Mouse (Mus musculus) embryonic facial prominence, embryonic 13.5 days (tissue): Measurements from ENCODE around the gene Camsap1. TPM values are rescaled to one million over a fixed set of nuclear protein-coding genes. Genes with fewer than 3 reads are reported as not detected.

Source experiments
- ATAC-seq: fragments of 200-750 bp; cut with Nextera tagmentation; 2 replicates; pipeline ENCODE4 v1.8.0; 2017; ENCODE audit warnings: low read depth; ENCODE audit not compliant: insufficient number of reproducible peaks, insufficient read depth, low FRiP score, low TSS enrichment
- H3K27ac ChIP-seq: fragments of 300-500 bp; sonication (generic); 2 replicates; pipeline ENCODE4 v1.5.1; 2015; ENCODE audit warnings: moderate library complexity, mild to moderate bottlenecking, inconsistent platforms
- H3K27me3 ChIP-seq: fragments of 300-500 bp; sonication (generic); 2 replicates; pipeline ENCODE4 v1.6.1; 2015; ENCODE audit warnings: mild to moderate bottlenecking, inconsistent platforms
- H3K36me3 ChIP-seq: fragments of 300-500 bp; sonication (generic); 2 replicates; pipeline ENCODE4 v1.6.1; 2015; ENCODE audit warnings: mild to moderate bottlenecking, inconsistent platforms
- H3K4me1 ChIP-seq: fragments of 300-500 bp; sonication (generic); 2 replicates; pipeline ENCODE4 v1.6.1; 2015; ENCODE audit warnings: inconsistent platforms
- H3K4me2 ChIP-seq: fragments of 300-500 bp; sonication (generic); 2 replicates; pipeline ENCODE4 v1.6.1; 2015; ENCODE audit warnings: moderate library complexity, mild to moderate bottlenecking, inconsistent platforms
- H3K4me3 ChIP-seq: fragments of 300-500 bp; sonication (generic); 2 replicates; pipeline ENCODE4 v1.5.1; 2015; ENCODE audit warnings: mild to moderate bottlenecking, inconsistent platforms
- H3K9ac ChIP-seq: fragments of 300-500 bp; sonication (generic); 2 replicates; pipeline ENCODE4 v1.6.1; 2015; ENCODE audit warnings: mild to moderate bottlenecking, inconsistent platforms
- H3K9me3 ChIP-seq: fragments of 300-500 bp; sonication (generic); 2 replicates; pipeline ENCODE4 v1.6.1; 2016; ENCODE audit warnings: inconsistent platforms
- WGBS: fragments of 180-500 bp; shearing (Covaris S2); methylation state at CpG from one replicate; pipeline ENCODE4 v1.1.7; 2015; ENCODE audit warnings: mixed read lengths; 5-methylcytosine and 5-hydroxymethylcytosine counted together
- polyA plus RNA-seq: library from polyadenylated mRNA; unstranded; fragments of >200 nt; fragmentation: Nextera tagmentation; extraction: Ambion mirVana; gene quantifications from 2 replicates; pipeline ENCODE4 v1.2.1, GENCODE M21; 2015

Camsap1 gene
- polyA plus RNA-seq, 1 experiment from 2014 or later, result 15.0 TPM

- Histone ChIP-seq H3K4me2 (no peak overlapping the region), H3K9me3 (no peaks in the 10 kb centered on the region), H3K4me3 (no peak overlapping the region), H3K27ac (no peak overlapping the region), H3K4me1 (peaks cover 33% of the 10 kb centered on the region), H3K27me3 (no peaks in the 10 kb centered on the region), H3K36me3 (0 out of 2 replicates have a peak, but pooled peaks cover 3% of the 10 kb centered on the region), H3K9ac (no peak overlapping the region)
- no peak for ATAC-seq
- 66% methylated on average over 7 of the region's 7 CpGs for WGBS
Observed at GRCm38 (mm10) chr2:25977587-25978239, 5.4 kb downstream of the Camsap1 start.

DNA sequence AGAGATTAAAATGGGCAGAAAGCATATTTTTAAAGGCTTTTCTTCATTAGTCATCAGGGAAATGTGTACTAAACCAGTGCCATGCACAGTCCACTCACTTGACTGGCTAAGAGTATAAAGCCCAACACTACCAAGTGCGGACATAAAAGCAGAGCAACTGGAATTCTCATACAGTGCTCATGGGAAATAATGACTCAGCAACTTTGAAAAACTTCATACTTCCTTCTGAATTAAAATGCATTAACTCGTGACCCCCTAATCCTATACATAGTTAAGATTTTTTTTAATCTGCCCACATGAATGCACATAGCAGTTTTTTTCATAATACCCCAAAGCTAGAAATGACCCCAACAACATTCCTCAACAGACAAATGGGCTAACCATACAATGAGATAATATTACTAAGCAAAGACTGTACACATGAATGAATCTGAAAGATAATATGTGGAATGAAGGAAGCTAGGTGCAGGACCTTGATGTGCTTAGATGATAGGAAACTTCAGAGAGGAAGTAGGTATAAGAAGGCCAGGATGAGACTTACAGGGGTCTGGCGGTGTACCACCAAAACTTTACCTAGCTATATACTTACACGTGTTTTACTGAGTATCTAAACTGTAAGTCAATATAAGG is 7.8 kb downstream of the Camsap1 start:
- peaks cover 26% of the 10 kb centered on the region for H3K4me1 ChIP-seq
- no peak overlapping the region for H3K4me2 ChIP-seq
- no peaks in the 10 kb centered on the region for H3K9me3 ChIP-seq
- no peak overlapping the region for H3K4me3 ChIP-seq
- H3K36me3 ChIP-seq, result 0 out of 2 replicates have a peak, but pooled peaks cover 6% of the 10 kb centered on the region
- H3K27ac ChIP-seq, result no peak overlapping the region
- no peaks in the 10 kb centered on the region for H3K27me3 ChIP-seq
- no peak for ATAC-seq
- 86% methylated on average over 4 of the region's 4 CpGs for WGBS
- no peak overlapping the region for H3K9ac ChIP-seq

DNA sequence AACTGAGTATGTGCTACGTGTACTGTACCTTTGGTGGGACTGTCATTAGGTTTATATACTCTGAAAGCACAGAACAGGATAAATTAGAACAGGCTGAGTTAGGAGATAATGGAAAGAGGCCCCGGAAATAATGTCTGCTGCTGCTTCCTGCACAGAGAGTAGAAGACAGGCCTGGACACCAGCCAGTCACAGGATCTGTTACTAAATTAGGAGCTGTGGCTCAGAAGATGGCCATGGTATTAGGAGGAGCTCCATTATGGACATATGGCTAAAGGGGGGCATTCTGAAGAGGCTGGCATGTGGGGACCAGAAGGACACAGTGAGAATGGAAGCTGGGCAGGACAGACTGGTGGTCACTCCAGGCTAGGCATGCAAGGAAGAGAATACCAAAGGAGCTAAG is 12.7 kb downstream of the Camsap1 start:
- Histone ChIP-seq H3K9me3 (no peaks in the 10 kb centered on the region), H3K4me3 (no peak overlapping the region), H3K4me2 (no peak overlapping the region), H3K27me3 (no peaks in the 10 kb centered on the region), H3K9ac (no peak overlapping the region), H3K36me3 (peaks cover 33% of the 10 kb centered on the region), H3K27ac (no peak overlapping the region), H3K4me1 (peaks cover 8% of the 10 kb centered on the region; the same call in 1 of the 2 replicates)
- no peak for ATAC-seq
- WGBS, result 75% methylated on average over 2 of the region's 2 CpGs

DNA sequence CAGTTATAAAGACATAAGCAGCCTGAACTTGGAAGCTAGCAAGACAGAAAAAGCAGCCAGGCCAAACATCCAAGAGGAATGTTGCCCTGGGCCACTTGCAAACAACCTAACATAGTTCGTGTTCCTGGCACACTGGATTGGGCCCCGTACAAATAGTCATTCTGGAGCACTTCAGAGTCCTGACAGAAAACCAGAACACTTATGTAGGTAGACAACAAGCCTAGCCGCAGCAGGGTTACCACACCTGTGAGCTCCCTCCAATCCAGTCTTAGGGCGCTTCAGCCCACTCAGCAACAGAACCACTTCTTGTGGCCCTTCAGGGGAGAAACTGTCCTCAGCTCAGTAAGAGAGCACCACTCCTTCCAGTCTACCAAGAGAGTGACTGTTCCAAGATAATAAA is 13.8 kb downstream of the Camsap1 start:
- 79% methylated on average over 4 of the region's 4 CpGs for WGBS
- Histone ChIP-seq H3K9ac (no peak overlapping the region), H3K27me3 (no peaks in the 10 kb centered on the region), H3K36me3 (peaks cover 44% of the 10 kb centered on the region), H3K4me1 (peaks cover 8% of the 10 kb centered on the region; the same call in 1 of the 2 replicates), H3K4me2 (no peak overlapping the region), H3K4me3 (no peak overlapping the region), H3K27ac (no peak overlapping the region), H3K9me3 (no peaks in the 10 kb centered on the region)
- ATAC-seq, result no peak

DNA sequence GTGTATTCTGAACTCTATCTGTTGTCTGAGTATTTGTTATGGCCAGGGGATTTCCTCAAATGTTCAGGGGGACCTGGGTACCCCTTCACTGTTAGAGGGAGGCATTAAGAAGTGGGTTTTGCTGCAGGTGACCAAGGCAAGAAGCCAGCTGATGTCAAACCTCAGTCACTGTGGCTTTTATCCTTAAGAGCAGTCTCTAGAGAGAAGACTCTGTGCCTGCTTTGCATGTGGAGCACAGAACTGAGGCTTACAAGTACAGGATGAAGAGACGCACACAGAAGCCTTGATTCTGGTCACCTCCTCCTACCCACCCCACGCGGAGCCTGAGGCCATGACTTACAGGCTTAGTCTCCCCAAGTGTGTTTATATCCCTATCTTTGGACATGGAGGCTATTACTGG is 33.8 kb downstream of the Camsap1 start:
- Histone ChIP-seq H3K9me3 (no peaks in the 10 kb centered on the region), H3K4me2 (no peak overlapping the region), H3K4me1 (no peaks in the 10 kb centered on the region), H3K4me3 (no peak overlapping the region), H3K9ac (no peak overlapping the region), H3K27me3 (no peaks in the 10 kb centered on the region), H3K36me3 (peaks cover 80% of the 10 kb centered on the region), H3K27ac (no peak overlapping the region)
- ATAC-seq, result no peak
- WGBS, result 83% methylated on average over 3 of the region's 3 CpGs

GRCm38 (mm10) chr2:25947950-25948349 is 35.1 kb downstream of the Camsap1 start:
- Histone ChIP-seq H3K4me1 (no peaks in the 10 kb centered on the region), H3K27ac (no peak overlapping the region), H3K36me3 (peaks cover 82% of the 10 kb centered on the region), H3K27me3 (no peaks in the 10 kb centered on the region), H3K9me3 (no peaks in the 10 kb centered on the region), H3K9ac (no peak overlapping the region), H3K4me2 (no peak overlapping the region), H3K4me3 (no peak overlapping the region)
- no peak for ATAC-seq
- WGBS, result 88% methylated on average over 3 of the region's 3 CpGs

GRCm38 (mm10) chr2:25943822-25944221 is 39.3 kb downstream of the Camsap1 start:
- H3K9me3 ChIP-seq, result no peaks in the 10 kb centered on the region
- H3K4me3 ChIP-seq, result no peak overlapping the region
- H3K27ac ChIP-seq, result no peak overlapping the region
- no peak overlapping the region for H3K4me2 ChIP-seq
- H3K27me3 ChIP-seq, result no peaks in the 10 kb centered on the region
- H3K9ac ChIP-seq, result no peak overlapping the region
- 80% methylated on average over 2 of the region's 2 CpGs for WGBS
- H3K36me3 ChIP-seq, result peaks cover 83% of the 10 kb centered on the region
- no peaks in the 10 kb centered on the region for H3K4me1 ChIP-seq
- no peak for ATAC-seq

GRCm38 (mm10) chr2:25940503-25940902 is 42.6 kb downstream of the Camsap1 start:
- H3K27me3 ChIP-seq, result no peaks in the 10 kb centered on the region
- no peaks in the 10 kb centered on the region for H3K9me3 ChIP-seq
- H3K4me1 ChIP-seq, result no peaks in the 10 kb centered on the region
- H3K4me2 ChIP-seq, result no peak overlapping the region
- H3K36me3 ChIP-seq, result peaks cover 97% of the 10 kb centered on the region
- no peak overlapping the region for H3K9ac ChIP-seq
- H3K27ac ChIP-seq, result no peak overlapping the region
- no peak overlapping the region for H3K4me3 ChIP-seq
- WGBS, result 91% methylated on average over 6 of the region's 6 CpGs
- no peak for ATAC-seq

DNA sequence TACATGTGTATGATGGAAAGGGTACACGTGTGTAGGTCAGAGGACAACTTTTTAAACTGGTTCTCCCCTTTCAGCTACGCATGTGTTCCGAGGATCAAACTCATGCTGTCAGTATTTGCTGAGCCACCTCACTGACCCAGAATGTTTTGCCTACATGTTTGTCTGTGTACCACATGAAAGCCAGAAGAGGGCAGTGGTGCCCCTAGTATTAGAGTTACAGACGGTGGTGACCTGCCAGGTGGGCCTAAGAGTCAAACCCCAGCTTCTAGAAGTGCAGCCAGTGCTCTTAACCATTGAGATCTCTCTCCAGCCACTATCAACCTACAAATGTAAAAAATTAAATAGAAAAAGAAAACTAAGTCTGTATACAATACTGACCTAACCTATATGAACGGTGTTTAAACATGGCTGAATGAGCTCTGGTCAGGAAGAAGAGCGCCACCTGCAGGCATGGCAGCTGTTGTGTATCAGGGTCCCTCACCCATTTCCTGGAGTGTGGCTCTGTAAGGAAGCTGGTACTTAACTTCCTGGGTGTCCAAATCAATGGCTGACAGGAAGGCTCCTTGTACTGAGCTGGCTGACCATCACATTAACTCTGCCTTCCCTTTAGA is 51.7 kb downstream of the Camsap1 start:
- Histone ChIP-seq H3K9ac (no peak overlapping the region), H3K4me3 (no peak overlapping the region), H3K4me1 (no peaks in the 10 kb centered on the region), H3K4me2 (no peak overlapping the region), H3K36me3 (peaks cover 92% of the 10 kb centered on the region), H3K9me3 (no peaks in the 10 kb centered on the region), H3K27ac (no peak overlapping the region), H3K27me3 (no peaks in the 10 kb centered on the region)
- ATAC-seq, result no peak
- WGBS, result 83% methylated on average over 6 of the region's 6 CpGs

DNA sequence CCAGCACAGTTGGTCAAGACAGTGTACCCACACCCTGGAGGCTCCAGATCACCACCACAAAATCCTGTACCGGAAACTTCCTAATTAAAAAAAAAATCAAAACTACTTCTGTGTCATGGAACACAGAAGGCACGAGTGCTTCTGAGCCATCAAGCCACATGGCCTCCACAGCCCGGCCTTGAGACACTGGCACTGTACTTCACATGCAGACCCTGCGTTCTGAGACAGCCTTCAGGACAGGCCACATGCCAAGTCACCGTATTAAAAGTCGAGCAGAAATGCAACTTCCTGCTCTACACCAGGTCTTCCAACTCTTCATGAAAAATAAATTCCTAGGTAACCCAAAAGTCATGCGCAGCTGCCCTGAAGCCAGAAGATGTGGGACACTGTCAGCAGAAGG is 55.3 kb downstream of the Camsap1 start:
- Histone ChIP-seq H3K9me3 (no peaks in the 10 kb centered on the region), H3K36me3 (peaks cover 85% of the 10 kb centered on the region), H3K4me1 (no peaks in the 10 kb centered on the region), H3K27me3 (no peaks in the 10 kb centered on the region), H3K27ac (no peak overlapping the region), H3K9ac (no peak overlapping the region), H3K4me3 (no peak overlapping the region), H3K4me2 (no peak overlapping the region)
- WGBS, result 93% methylated on average over 7 of the region's 7 CpGs
- no peak for ATAC-seq

GRCm38 (mm10) chr2:25924934-25925333 is 58.1 kb downstream of the Camsap1 start:
- H3K36me3 ChIP-seq, result peaks cover 58% of the 10 kb centered on the region
- ATAC-seq, result no peak
- H3K4me3 ChIP-seq, result no peak overlapping the region
- H3K27ac ChIP-seq, result no peak overlapping the region
- no peaks in the 10 kb centered on the region for H3K27me3 ChIP-seq
- no peak overlapping the region for H3K9ac ChIP-seq
- no peak overlapping the region for H3K4me2 ChIP-seq
- H3K9me3 ChIP-seq, result no peaks in the 10 kb centered on the region
- peaks cover 6% of the 10 kb centered on the region; the same call in 1 of the 2 replicates for H3K4me1 ChIP-seq
- 89% methylated on average over 4 of the region's 4 CpGs for WGBS

DNA sequence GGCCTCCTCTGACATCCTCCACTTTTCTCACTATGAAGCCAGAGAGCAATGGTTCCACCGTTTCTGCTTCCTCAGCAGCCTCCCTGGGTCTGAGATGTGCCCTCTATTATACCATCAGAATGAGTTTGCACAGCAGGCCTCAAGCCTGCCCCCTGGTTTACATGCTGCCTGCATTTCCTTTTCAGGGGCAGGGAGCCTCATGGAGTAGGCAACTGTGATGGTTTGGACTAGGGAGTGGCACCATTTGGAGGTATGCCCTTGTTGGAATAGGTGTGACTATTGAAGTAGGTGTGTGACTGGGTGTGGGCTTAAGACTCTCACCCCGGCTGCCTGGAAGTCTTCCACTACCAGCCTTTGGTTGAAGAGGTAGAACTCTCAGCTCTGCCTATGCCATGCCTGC is 59.3 kb downstream of the Camsap1 start:
- Histone ChIP-seq H3K36me3 (peaks cover 50% of the 10 kb centered on the region), H3K4me2 (no peak overlapping the region), H3K9me3 (no peaks in the 10 kb centered on the region), H3K9ac (no peak overlapping the region), H3K4me1 (peaks cover 6% of the 10 kb centered on the region; the same call in 1 of the 2 replicates), H3K27me3 (no peaks in the 10 kb centered on the region), H3K27ac (no peak overlapping the region), H3K4me3 (no peak overlapping the region)
- ATAC-seq, result no peak
- WGBS, result 83% methylated on average over 2 of the region's 2 CpGs
